12 mouse cellular contexts compared by ENCODE assay signal in the genomic region with DNA sequence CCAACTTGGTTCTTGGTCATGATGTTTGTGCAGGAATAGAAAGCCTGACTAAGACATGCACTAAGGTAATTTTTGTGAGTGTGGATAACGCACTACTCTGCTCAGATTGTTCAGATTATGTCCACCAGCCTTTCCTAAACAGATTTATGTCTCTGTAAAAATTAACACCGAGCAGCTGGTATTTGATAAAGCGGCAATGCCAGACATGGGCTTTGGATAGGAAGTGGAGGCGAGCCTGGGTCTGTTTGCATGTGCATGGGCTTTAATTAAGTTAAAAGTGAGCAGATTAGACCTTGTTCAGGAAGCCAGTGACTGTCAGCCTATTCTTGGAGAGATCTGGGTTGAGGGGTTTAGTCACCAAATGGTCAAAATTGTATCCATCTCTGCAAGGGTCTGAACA.
"Had no signal": no experiment of that assay in that cellular context is flagged by ENCODE, and none has a peak within 500 bp of the region (broad histone marks: within the 10 kb centered on the region; RNA-seq: fewer than 3 reads in every experiment).

No protein-coding gene starts in this region.

- DNase-seq: gastrocnemius, adult 2 months; gastrocnemius, postnatal 10 days; gastrocnemius, postnatal 25 days; heart, adult 2 months; heart, postnatal 4 days; kidney, adult 18-20 months; kidney, adult 8-10 months; kidney, postnatal 10 days; kidney, postnatal 25 days; kidney, postnatal 4 days; liver; liver, embryonic 13.5 days had no signal
